Mouse (Mus musculus) left cerebral cortex, adult 2 months (tissue): ENCODE results near the gene Oasl1. TPM values are rescaled to one million over a fixed set of nuclear protein-coding genes. Genes with fewer than 3 reads are reported as not detected.
A peak's percentile ranks its signal among the peaks of the same experiment; 100 is the strongest.
"Not testable (repeated sequence)": the region's sequence is repeated elsewhere in the genome, so short reads cannot be mapped to it uniquely, and the experiment has no call there.

Source experiments
- DNase-seq, 2 experiments: peaks; one replicate each; pipeline ENCODE4 v3.0.0; 2021 to 2022; ENCODE audit warnings: low spot score in 2 of 2, mixed read lengths in 1 of 2; ENCODE audit errors: extremely low spot score in 1 of 2
- H3K27ac ChIP-seq: fragments of 200-600 bp; 2 replicates; pipeline ENCODE4 v1.8.1; 2022
- H3K4me3 ChIP-seq: fragments of 200-600 bp; 2 replicates; pipeline ENCODE4 v1.8.1; 2022
- CTCF ChIP-seq: fragments of 200-600 bp; IDR thresholded peaks from 2 replicates; pipeline ENCODE4 v1.8.1; 2022; ENCODE audit warnings: antibody characterized with exemption, mild to moderate bottlenecking, moderate library complexity
- intact Hi-C: fragments of 180-260 bp; cut with DNase I; formaldehyde crosslinking; loops from one replicate; pipeline ENCODE4 v1.15.1; 2025
- total RNA-seq, 2 experiments: library from RNA; stranded (reverse); gene quantifications; 2 replicates each; pipeline ENCODE4 v1.2.3; 2021

The Oasl1 gene
- total RNA-seq, 2 experiments from 2014 or later: 0.81 TPM; not detected in 1

DNA sequence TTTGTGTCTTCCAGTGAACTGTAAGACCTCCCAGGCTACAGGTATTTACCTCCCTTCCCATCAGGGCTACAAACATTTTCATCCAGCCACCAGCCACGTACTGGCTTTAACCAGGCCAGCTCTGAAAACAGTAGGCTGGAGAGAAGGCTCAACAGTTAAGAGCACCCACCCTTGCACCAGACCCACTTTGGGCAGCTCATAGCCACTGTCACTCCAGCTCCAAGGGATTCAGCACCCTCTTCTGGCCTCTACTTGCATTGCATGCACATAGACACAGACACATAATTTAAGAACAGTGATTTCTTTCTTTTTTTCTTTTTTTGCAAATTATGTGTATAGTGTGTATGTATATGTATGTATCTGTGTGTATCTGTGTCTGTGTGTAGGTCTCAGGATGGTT lies 20.6 kb upstream of the Oasl1 start:
- DNase-seq: no peak
- peak; percentile 60 for TF ChIP-seq CTCF
- intact Hi-C loops: no loop called here
- Histone ChIP-seq H3K4me3 (no peak overlapping the region), H3K27ac (no peak overlapping the region)

DNA sequence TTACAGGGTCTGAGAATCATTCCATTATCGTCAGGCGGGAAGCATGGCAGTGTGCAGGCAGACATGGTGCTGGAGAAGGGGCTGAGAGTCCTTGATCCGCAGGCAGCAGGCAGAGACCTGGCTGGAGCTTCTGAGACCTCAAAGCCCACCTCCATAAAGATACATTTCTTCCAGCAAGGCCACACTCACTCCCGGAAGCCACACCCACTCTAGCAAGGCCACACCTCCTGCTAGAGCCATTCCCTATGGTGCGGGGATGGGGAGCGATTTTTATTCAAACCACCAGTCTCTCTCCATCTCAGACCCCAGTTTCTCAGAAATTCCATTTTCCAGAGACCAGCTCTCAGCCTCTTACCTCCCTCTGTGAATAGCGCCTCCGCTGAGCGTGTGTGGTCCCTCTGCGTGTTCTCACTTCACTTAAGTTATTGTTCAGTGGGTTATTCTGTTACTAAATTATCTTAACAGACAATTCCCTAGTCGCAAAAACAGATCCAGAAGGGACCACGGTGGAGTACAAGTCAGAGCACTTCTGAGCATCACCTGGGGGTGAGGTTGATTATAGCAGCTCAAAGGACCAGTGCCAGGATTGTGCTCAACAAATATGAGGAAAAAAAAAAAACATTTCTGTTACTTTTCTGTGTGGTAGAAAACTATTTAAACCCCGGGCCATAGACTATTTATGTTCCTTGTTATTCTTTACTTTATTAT lies 14.3 kb upstream of the Oasl1 start:
- DNase-seq: no peak
- intact Hi-C loops: no loop called here
- H3K27ac ChIP-seq: no peak overlapping the region
- no peak overlapping the region for H3K4me3 ChIP-seq
- TF ChIP-seq CTCF: no peak

- DNase-seq: no peak
- no peak overlapping the region for H3K4me3 ChIP-seq
- intact Hi-C loops: no loop called here
- no peak overlapping the region for H3K27ac ChIP-seq
- TF ChIP-seq CTCF: no peak
Observed at GRCm38 (mm10) chr5:114913686-114914085, 9.4 kb upstream of the Oasl1 start.

- no peak for TF ChIP-seq CTCF
- H3K27ac ChIP-seq: no peak overlapping the region
- intact Hi-C loops: no loop called here
- peak; percentile 31 to 39 for DNase-seq
- H3K4me3 ChIP-seq: no peak overlapping the region
Observed at GRCm38 (mm10) chr5:114914855-114915254, 8.2 kb upstream of the Oasl1 start.

- DNase-seq: no peak
- intact Hi-C loops: no loop called here
- Histone ChIP-seq H3K27ac (no peak overlapping the region), H3K4me3 (no peak overlapping the region)
- no peak for TF ChIP-seq CTCF
Observed at GRCm38 (mm10) chr5:114915854-114916253, 7.2 kb upstream of the Oasl1 start.

DNA sequence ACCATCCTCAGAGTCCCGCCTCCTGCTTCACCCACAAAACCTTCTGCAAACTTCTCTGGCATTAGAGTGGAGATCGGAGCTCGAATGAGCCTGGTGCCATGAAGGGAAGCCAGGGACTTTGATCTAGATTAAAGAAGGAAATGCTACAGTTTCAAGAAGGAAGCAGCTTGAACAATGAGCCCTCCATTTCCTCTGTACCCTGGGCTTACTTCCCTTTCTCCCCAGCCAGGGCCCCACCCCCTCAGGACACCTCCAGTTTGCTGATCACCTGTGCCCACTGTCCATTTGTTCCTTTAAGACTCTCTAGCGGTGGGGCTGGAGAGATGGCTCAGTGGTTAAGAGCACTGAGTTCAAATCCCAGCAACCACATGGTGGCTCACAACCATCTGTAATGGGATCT lies 6.3 kb upstream of the Oasl1 start:
- intact Hi-C loops: no loop called here
- H3K4me3 ChIP-seq: no peak overlapping the region
- DNase-seq: no peak
- H3K27ac ChIP-seq: no peak overlapping the region
- no peak for TF ChIP-seq CTCF

- H3K4me3 ChIP-seq, DNase-seq, intact Hi-C loops, H3K27ac ChIP-seq: not testable (repeated sequence)
Observed at GRCm38 (mm10) chr5:114917357-114917756, 5.7 kb upstream of the Oasl1 start.

DNA sequence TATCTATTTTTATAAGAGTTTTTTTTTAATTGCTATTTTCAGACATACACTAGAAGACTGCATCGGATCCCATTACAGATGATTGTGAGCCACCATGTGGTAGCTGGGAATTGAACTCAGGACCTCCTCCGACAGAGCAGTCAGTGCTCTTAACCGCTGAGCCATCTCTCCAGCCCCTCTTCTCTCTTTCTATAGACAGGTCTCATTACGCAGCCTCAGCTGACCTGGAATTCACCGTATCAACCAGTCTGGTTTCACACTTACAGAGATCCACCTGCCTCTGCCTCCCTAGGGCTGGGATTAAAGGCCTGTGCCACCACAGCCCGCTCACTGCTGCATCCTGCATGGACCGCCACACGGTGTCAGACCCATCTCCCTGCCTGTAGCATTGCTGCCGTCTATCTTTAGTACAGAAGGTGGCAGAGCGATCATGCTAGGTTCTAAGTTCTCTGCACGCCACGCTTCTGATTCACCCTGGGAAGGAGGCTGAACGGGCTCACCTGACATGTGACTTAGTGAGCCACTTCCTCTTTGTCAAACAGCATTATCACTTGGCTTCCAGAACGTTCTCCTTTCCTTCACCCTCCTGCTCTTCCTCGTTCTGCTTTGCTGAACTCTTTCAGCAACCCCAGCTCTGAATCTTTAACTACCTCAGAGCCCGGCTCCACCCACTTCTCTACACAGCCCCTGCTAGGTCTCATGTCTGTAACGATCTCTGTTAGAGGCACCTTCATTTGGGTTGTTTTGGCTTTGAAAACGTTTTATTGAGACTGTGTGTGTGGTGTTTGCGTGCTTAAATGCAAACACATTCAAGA lies 1.3 kb upstream of the Oasl1 start:
- Histone ChIP-seq H3K4me3 (no peak overlapping the region), H3K27ac (no peak overlapping the region)
- TF ChIP-seq CTCF: peak; percentile 31
- intact Hi-C loops: no loop called here
- no peak for DNase-seq

- intact Hi-C loops: no loop called here
- DNase-seq: no peak
- Histone ChIP-seq H3K4me3 (no peak overlapping the region), H3K27ac (no peak overlapping the region)
- no peak for TF ChIP-seq CTCF
Observed at GRCm38 (mm10) chr5:114922366-114922731, 691 bp upstream of the Oasl1 start.

DNA sequence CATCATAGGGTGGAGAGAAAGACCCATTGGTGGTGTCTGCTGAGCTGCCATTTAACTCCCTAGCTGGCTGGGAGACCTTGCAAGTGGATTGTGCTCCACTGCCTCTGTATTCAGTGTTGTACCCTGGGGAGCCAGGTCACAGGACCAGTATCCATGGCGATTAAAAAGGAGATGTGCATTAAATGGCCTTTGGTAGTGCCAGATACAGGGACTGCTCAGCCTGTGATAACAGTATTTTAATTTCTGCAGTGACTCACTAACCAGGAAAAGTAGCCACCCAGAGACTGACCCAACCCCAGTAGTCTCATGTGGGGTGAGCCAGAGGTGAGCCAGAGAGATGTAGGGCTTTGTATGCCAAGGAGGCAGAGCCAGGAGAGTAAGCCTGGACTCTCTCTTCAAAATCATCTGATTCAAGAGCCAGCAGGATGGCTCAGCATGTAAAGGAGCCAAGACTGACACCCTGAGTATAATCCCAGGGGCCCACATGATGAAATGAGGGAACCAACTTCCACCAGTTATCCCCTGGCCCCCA lies 3.2 kb downstream of the Oasl1 start:
- no peak overlapping the region for H3K4me3 ChIP-seq
- H3K27ac ChIP-seq: no peak overlapping the region
- no peak for TF ChIP-seq CTCF
- no peak for DNase-seq
- intact Hi-C loops: no loop called here

DNA sequence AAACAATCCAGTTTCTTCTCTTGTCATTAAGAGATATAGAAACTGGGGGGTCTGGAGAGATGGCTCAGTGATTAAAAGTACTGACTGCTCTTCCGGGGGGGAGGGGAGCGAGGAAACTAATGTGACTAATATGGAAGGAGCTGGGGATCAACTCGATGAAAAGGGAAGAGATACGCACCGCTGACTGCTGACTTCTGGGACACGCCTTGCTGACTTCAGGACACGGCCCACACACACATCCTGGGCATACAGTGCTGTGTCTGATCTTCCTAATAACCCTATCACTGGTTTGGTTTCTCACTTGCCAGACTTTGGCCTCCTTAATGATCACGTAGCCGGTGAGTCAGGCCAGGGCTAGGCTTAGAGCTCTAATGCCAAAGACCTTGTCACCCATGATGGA lies 3.7 kb downstream of the Oasl1 start:
- no peak for DNase-seq
- TF ChIP-seq CTCF: no peak

GRCm38 (mm10) chr5:114931626-114932025 lies 8.6 kb downstream of the Oasl1 start:
- DNase-seq: no peak
- no peak for TF ChIP-seq CTCF
- Histone ChIP-seq H3K4me3 (no peak overlapping the region), H3K27ac (no peak overlapping the region)
- intact Hi-C loops: no loop called here

More for the DNA sequence above, 3.7 kb downstream of the Oasl1 start:
- intact Hi-C loops: no loop called here
- Histone ChIP-seq H3K27ac (no peak overlapping the region), H3K4me3 (no peak overlapping the region)
